Mouse (Mus musculus) hindbrain, embryonic 10.5 days (tissue): ENCODE measurements around the gene 8030411F24Rik. TPM values are rescaled to one million over a fixed set of nuclear protein-coding genes. Genes with fewer than 3 reads are reported as not detected.
A peak's percentile ranks its signal among the peaks of the same experiment; 100 is the strongest.
"Not testable (repeated sequence)": the region's sequence is repeated elsewhere in the genome, so short reads cannot be mapped to it uniquely, and the experiment has no call there.

Experiments
- DNase-seq: peaks from one replicate; pipeline ENCODE4 v3.0.0-alpha.2; 2017; ENCODE audit warnings: low spot score
- H3K27ac ChIP-seq: fragments of 300-500 bp; sonication (generic); 2 replicates; pipeline ENCODE4 v1.5.1; 2016; ENCODE audit warnings: mild to moderate bottlenecking, moderate library complexity
- H3K27me3 ChIP-seq: fragments of 300-500 bp; sonication (generic); 2 replicates; pipeline ENCODE4 v1.6.1; 2016; ENCODE audit warnings: mild to moderate bottlenecking; ENCODE audit not compliant: poor library complexity, insufficient read depth, severe bottlenecking
- H3K36me3 ChIP-seq: fragments of 300-500 bp; sonication (generic); 2 replicates; pipeline ENCODE4 v1.6.1; 2016; ENCODE audit warnings: mild to moderate bottlenecking, moderate library complexity
- H3K4me1 ChIP-seq: fragments of 300-500 bp; sonication (generic); replicated peaks from 2 replicates; pipeline ENCODE4 v1.6.1; 2016; ENCODE audit warnings: mild to moderate bottlenecking
- H3K4me3 ChIP-seq: fragments of 300-500 bp; sonication (generic); 2 replicates; pipeline ENCODE4 v1.5.1; 2016; ENCODE audit warnings: mild to moderate bottlenecking, moderate library complexity
- H3K9me3 ChIP-seq: fragments of 300-500 bp; sonication (generic); 2 replicates; pipeline ENCODE4 v1.6.1; 2016; ENCODE audit warnings: mild to moderate bottlenecking, moderate library complexity
- WGBS: fragments of 180-500 bp; shearing (Covaris S2); methylation state at CpG from one replicate; pipeline ENCODE4 v1.1.7; 2016; 5-methylcytosine and 5-hydroxymethylcytosine counted together
- polyA plus RNA-seq: library from polyadenylated mRNA; unstranded; fragments of >200 nt; fragmentation: Nextera tagmentation; extraction: Ambion mirVana; gene quantifications from 2 replicates; pipeline ENCODE4 v1.2.1, GENCODE M21; 2016

8030411F24Rik gene
- polyA plus RNA-seq, result not detected in 2 replicates

- DNase-seq, result no peak
- H3K4me1 ChIP-seq, result no peaks in the 10 kb centered on the region
- no peaks in the 10 kb centered on the region for H3K9me3 ChIP-seq
- H3K4me3 ChIP-seq, result no peak within 1 kb of the TSS
- 21% methylated on average over 1 of the region's 1 CpGs for WGBS
- no peaks in the 10 kb centered on the region for H3K36me3 ChIP-seq
- H3K27ac ChIP-seq, result no peak within 1 kb of the TSS
- no peaks in the 10 kb centered on the region for H3K27me3 ChIP-seq
Observed at GRCm38 (mm10) chr2:148781709-148782108, at the start of gene 8030411F24Rik. 8030411F24Rik (plus strand) TSS chr2:148782009.

GRCm38 (mm10) chr2:148732327-148733000 is 49.3 kb upstream of the 8030411F24Rik start, which contains the start of gene Napb:
Napb (minus strand) TSS chr2:148732467.
- H3K9me3 ChIP-seq, result peaks cover 10% of the 10 kb centered on the region; the same call in 1 of the 2 replicates
- H3K27ac ChIP-seq, result peak within 1 kb of the TSS; percentile 89
- H3K4me1 ChIP-seq, result peaks cover 11% of the 10 kb centered on the region
- H3K27me3 ChIP-seq, result no peaks in the 10 kb centered on the region
- peak; percentile 94 for DNase-seq
- peak within 1 kb of the TSS; percentile 85 for H3K4me3 ChIP-seq
- no peaks in the 10 kb centered on the region for H3K36me3 ChIP-seq
- WGBS, result 4% methylated on average over 18 of the region's 18 CpGs

- whole genome bisulfite sequencing, result 76% methylated on average over 3 of the region's 3 CpGs
- Histone ChIP-seq H3K36me3 (no peaks in the 10 kb centered on the region), H3K27me3 (no peaks in the 10 kb centered on the region), H3K27ac (no peak overlapping the region), H3K9me3 (no peaks in the 10 kb centered on the region), H3K4me1 (no peaks in the 10 kb centered on the region), H3K4me3 (no peak overlapping the region)
- DNase-seq, result no peak
Observed at GRCm38 (mm10) chr2:148743001-148743400, 38.8 kb upstream of the 8030411F24Rik start.

- Histone ChIP-seq H3K4me3 (no peak overlapping the region), H3K4me1 (no peaks in the 10 kb centered on the region), H3K36me3 (no peaks in the 10 kb centered on the region), H3K27ac (no peak overlapping the region), H3K9me3 (no peaks in the 10 kb centered on the region), H3K27me3 (no peaks in the 10 kb centered on the region)
- no peak for DNase-seq
- WGBS, result 87% methylated on average over 3 of the region's 3 CpGs
Observed at GRCm38 (mm10) chr2:148743846-148744407, 37.9 kb upstream of the 8030411F24Rik start.

- Histone ChIP-seq H3K27ac (no peak within 1 kb of the TSS), H3K27me3 (no peaks in the 10 kb centered on the region), H3K4me3 (no peak within 1 kb of the TSS), H3K4me1 (no peaks in the 10 kb centered on the region), H3K9me3 (no peaks in the 10 kb centered on the region), H3K36me3 (no peaks in the 10 kb centered on the region)
- 85% methylated on average over 1 of the region's 1 CpGs for WGBS
- DNase-seq, result no peak
Observed at GRCm38 (mm10) chr2:148750058-148750457, 31.8 kb upstream of the 8030411F24Rik start, which contains the start of gene Cstl1. Cstl1 (plus strand) TSS chr2:148750358.

GRCm38 (mm10) chr2:148751893-148752813 is 29.7 kb upstream of the 8030411F24Rik start:
- Histone ChIP-seq H3K9me3 (no peaks in the 10 kb centered on the region), H3K4me1 (no peaks in the 10 kb centered on the region), H3K27ac (no peak overlapping the region), H3K36me3 (no peaks in the 10 kb centered on the region), H3K27me3 (no peaks in the 10 kb centered on the region), H3K4me3 (peak overlapping the region; percentile 43)
- WGBS, result 19% methylated on average over 15 of the region's 15 CpGs
- DNase-seq, result peak; percentile 62

GRCm38 (mm10) chr2:148754310-148754846 is 27.4 kb upstream of the 8030411F24Rik start:
- Histone ChIP-seq H3K9me3 (no peaks in the 10 kb centered on the region), H3K36me3 (no peaks in the 10 kb centered on the region), H3K4me1 (no peaks in the 10 kb centered on the region), H3K27ac (no peak overlapping the region), H3K27me3 (no peaks in the 10 kb centered on the region), H3K4me3 (no peak overlapping the region)
- no peak for DNase-seq
- 71% methylated on average over 1 of the region's 1 CpGs for WGBS

GRCm38 (mm10) chr2:148763648-148764388 is 18.0 kb upstream of the 8030411F24Rik start:
- Histone ChIP-seq H3K9me3 (no peaks in the 10 kb centered on the region), H3K4me1 (no peaks in the 10 kb centered on the region), H3K36me3 (no peaks in the 10 kb centered on the region), H3K27ac (no peak overlapping the region), H3K27me3 (no peaks in the 10 kb centered on the region), H3K4me3 (no peak overlapping the region)
- DNase-seq, result no peak
- 100% methylated on average over 1 of the region's 1 CpGs for WGBS

GRCm38 (mm10) chr2:148771397-148771796 is 10.4 kb upstream of the 8030411F24Rik start, which contains the start of gene Cst11:
Cst11 (minus strand) TSS chr2:148771497.
- H3K36me3 ChIP-seq, H3K4me3 ChIP-seq, H3K9me3 ChIP-seq, DNase-seq, H3K27ac ChIP-seq, H3K4me1 ChIP-seq, H3K27me3 ChIP-seq: not testable (repeated sequence)
- 87% methylated on average over 4 of the region's 4 CpGs for WGBS

GRCm38 (mm10) chr2:148789142-148789541 is 7.3 kb downstream of the 8030411F24Rik start, which contains the start of gene Cst12:
Cst12 (plus strand) TSS chr2:148789361.
- WGBS, result 95% methylated on average over 6 of the region's 6 CpGs
- no peaks in the 10 kb centered on the region for H3K9me3 ChIP-seq
- no peak within 1 kb of the TSS for H3K27ac ChIP-seq

GRCm38 (mm10) chr2:148798485-148798884 is 16.7 kb downstream of the 8030411F24Rik start, which contains the start of gene Cst8:
Cst8 (plus strand) TSS chr2:148798785.
- Histone ChIP-seq H3K27ac (no peak within 1 kb of the TSS), H3K4me3 (no peak within 1 kb of the TSS), H3K27me3 (no peaks in the 10 kb centered on the region), H3K4me1 (no peaks in the 10 kb centered on the region), H3K9me3 (no peaks in the 10 kb centered on the region), H3K36me3 (no peaks in the 10 kb centered on the region)
- WGBS, result 87% methylated on average over 1 of the region's 1 CpGs
- DNase-seq, result no peak

More at GRCm38 (mm10) chr2:148789142-148789541, 7.3 kb downstream of the 8030411F24Rik start, which contains the start of gene Cst12:
- H3K27me3 ChIP-seq, result no peaks in the 10 kb centered on the region
- no peak within 1 kb of the TSS for H3K4me3 ChIP-seq
- no peaks in the 10 kb centered on the region for H3K4me1 ChIP-seq
- H3K36me3 ChIP-seq, result no peaks in the 10 kb centered on the region
- DNase-seq, result no peak

GRCm38 (mm10) chr2:148801491-148801921 is 19.7 kb downstream of the 8030411F24Rik start:
- H3K27me3 ChIP-seq, result no peaks in the 10 kb centered on the region
- no peaks in the 10 kb centered on the region for H3K36me3 ChIP-seq
- H3K4me3 ChIP-seq, result no peak overlapping the region
- no peak for DNase-seq
- H3K27ac ChIP-seq, result no peak overlapping the region
- H3K9me3 ChIP-seq, result no peaks in the 10 kb centered on the region
- H3K4me1 ChIP-seq, result no peaks in the 10 kb centered on the region
- WGBS, result 82% methylated on average over 3 of the region's 3 CpGs
